ENCODE assay signal across 15 mouse cellular contexts in the genomic region with DNA sequence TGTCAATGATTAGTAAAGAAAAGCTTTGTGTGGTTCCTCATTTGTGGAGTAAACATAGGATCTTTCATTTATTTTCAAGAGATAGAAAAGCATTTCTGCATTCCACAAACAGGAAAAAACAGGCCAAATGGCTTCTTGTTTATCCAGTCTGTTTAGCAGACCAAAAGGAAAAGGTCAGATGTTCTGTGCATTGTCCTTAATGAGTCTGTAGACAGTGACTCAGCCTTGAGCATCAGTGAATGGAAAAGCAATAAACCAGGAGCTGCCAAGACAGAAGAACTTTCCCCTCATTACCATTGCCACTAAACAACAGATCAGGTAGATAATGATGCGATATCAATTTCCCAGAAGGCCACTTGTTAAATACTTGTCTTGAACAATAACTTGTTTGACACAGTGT.
DNase-seq lines count a peak whose midpoint lies in the region.
"Had no signal": no experiment of that assay in that cellular context is flagged by ENCODE, and none has a peak within 500 bp of the region (broad histone marks: within the 10 kb centered on the region; RNA-seq: fewer than 3 reads in every experiment).

No protein-coding gene starts in this region.

- peak; percentile 20 for DNase-seq in retina, postnatal 1 day
- DNase-seq in retina, embryonic 14.5 days (ENCODE audit: low spot score): no peak
- DNase-seq in Muller cell, postnatal 12 days (ENCODE audit: inconsistent ontology term): peak; percentile 92
- no peak for DNase-seq in thymus, postnatal 4 days
- DNase-seq: adrenal gland, adult 2 months; adrenal gland, adult 8-10 months; adrenal gland, postnatal 10 days; adrenal gland, postnatal 14 days; adrenal gland, postnatal 25 days; adrenal gland, postnatal 36 days; B cell, adult 2 months; cerebellum, adult 11 months; cerebellum, adult 11-12 months; cerebellum, adult 18-20 months; cerebellum, adult 2 months had no signal

Comparison
In these comparisons a context has a peak if more than half of its experiments do, and no peak if none do; other contexts are left out.
1. DNase-seq: peak in retina, postnatal 1 day (single experiment) and Muller cell, postnatal 12 days (single experiment); none in retina, embryonic 14.5 days (single experiment) and thymus, postnatal 4 days (single experiment).